Mouse (Mus musculus) limb, embryonic 14.5 days (tissue): ENCODE data around the gene Glis2. TPM values are rescaled to one million over a fixed set of nuclear protein-coding genes. Genes with fewer than 3 reads are reported as not detected.

Experiments
- ATAC-seq: fragments of 200-750 bp; cut with Nextera tagmentation; 2 replicates; pipeline ENCODE4 v1.8.0; 2017; ENCODE audit warnings: low read depth, moderate number of reproducible peaks, moderate TSS enrichment; ENCODE audit not compliant: low FRiP score
- DNase-seq: peaks from one replicate; pipeline ENCODE4 v3.0.0-alpha.2; 2015; ENCODE audit warnings: low spot score
- H3K27ac ChIP-seq: fragments of 300-500 bp; sonication (generic); replicated peaks from 2 replicates; pipeline ENCODE4 v1.5.1; 2014; ENCODE audit warnings: low read depth, mild to moderate bottlenecking, low read length, moderate library complexity, mixed read lengths
- H3K27me3 ChIP-seq: fragments of 300-500 bp; sonication (generic); 2 replicates; pipeline ENCODE4 v1.6.1; 2014; ENCODE audit warnings: low read length, mixed read lengths; ENCODE audit not compliant: control insufficient read depth, insufficient read depth
- H3K36me3 ChIP-seq: fragments of 300-500 bp; sonication (generic); 2 replicates; pipeline ENCODE4 v1.6.1; 2014; ENCODE audit warnings: mild to moderate bottlenecking, low read length, moderate library complexity, mixed read lengths; ENCODE audit not compliant: control insufficient read depth, insufficient read depth
- H3K4me1 ChIP-seq: fragments of 300-500 bp; sonication (generic); 2 replicates; pipeline ENCODE4 v1.6.1; 2014; ENCODE audit warnings: antibody characterized with exemption, low read length, mixed read lengths; ENCODE audit not compliant: control insufficient read depth, insufficient read depth
- H3K4me2 ChIP-seq: fragments of 300-500 bp; sonication (generic); replicated peaks from 2 replicates; pipeline ENCODE4 v1.6.1; 2014; ENCODE audit warnings: low read depth, mild to moderate bottlenecking, low read length, moderate library complexity; ENCODE audit not compliant: severe bottlenecking
- H3K4me3 ChIP-seq: fragments of 300-500 bp; sonication (generic); replicated peaks from 2 replicates; pipeline ENCODE4 v1.5.1; 2014; ENCODE audit warnings: low read length
- H3K9ac ChIP-seq: fragments of 300-500 bp; sonication (generic); 2 replicates; pipeline ENCODE4 v1.6.1; 2014; ENCODE audit warnings: mild to moderate bottlenecking, low read depth, low read length, moderate library complexity; ENCODE audit not compliant: severe bottlenecking
- H3K9me3 ChIP-seq: fragments of 300-500 bp; sonication (generic); 2 replicates; pipeline ENCODE4 v1.6.1; 2016; ENCODE audit warnings: low read length; ENCODE audit not compliant: control insufficient read depth
- POLR2A ChIP-seq: fragments of 200-500 bp; IDR thresholded peaks from 2 replicates; pipeline ENCODE4 v1.8.0; 2012; ENCODE audit warnings: inconsistent platforms, mild to moderate bottlenecking, moderate library complexity, borderline replicate concordance; ENCODE audit not compliant: insufficient read depth, insufficient read length; ENCODE audit errors: extremely low read depth
- WGBS: fragments of 180-500 bp; shearing (Covaris S2); extraction: QIAGEN DNeasy Blood & Tissue Kit; methylation state at CpG from one replicate; pipeline ENCODE4 v1.1.7; 2014; 5-methylcytosine and 5-hydroxymethylcytosine counted together
- polyA plus RNA-seq, 2 experiments: library from polyadenylated mRNA; depleted of rRNA in 1 of 2; stranded (reverse) in 1 of 2; unstranded in 1 of 2; fragments of >200 nt; fragmentation: Nextera tagmentation in 1 of 2; extraction: Ambion mirVana in 1 of 2; gene quantifications; 2 replicates each; pipeline versions ENCODE4 v1.2.1 to v1.2.3; 2012 to 2014

Glis2 gene
- polyA plus RNA-seq, 2 experiments: 45.9 to 83.8 TPM

DNA sequence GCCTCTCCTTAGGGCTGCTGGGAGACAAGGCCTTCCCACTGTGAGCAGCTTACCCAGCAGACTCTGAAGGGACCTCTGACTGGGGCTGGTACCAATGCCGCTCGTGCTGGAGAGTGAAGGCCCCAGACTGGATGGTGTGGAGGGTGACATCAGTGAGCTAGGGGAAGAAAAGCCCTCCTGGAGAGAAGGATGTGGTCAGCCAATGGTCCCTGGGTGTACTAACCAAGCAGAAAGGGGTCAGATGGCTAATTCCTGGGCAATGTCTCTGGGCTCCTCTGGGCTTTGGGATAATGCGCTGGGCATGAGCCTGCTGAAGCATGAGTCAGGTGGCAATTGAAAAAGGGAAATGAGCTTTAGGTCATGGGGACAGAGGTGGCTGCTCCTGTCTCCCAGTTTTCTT, 39.1 kb downstream of the Glis2 start:
- no peak for TF ChIP-seq POLR2A
- ATAC-seq (no peak), DNase-seq (no peak)
- no peaks in the 10 kb centered on the region for H3K4me1 ChIP-seq
- no peak overlapping the region for H3K4me3 ChIP-seq
- H3K36me3 ChIP-seq: peaks cover 16% of the 10 kb centered on the region
- WGBS: 88% methylated on average over 3 of the region's 3 CpGs
- H3K9me3 ChIP-seq: no peaks in the 10 kb centered on the region
- no peak overlapping the region for H3K9ac ChIP-seq
- H3K27me3 ChIP-seq: no peaks in the 10 kb centered on the region
- H3K27ac ChIP-seq: no peak overlapping the region
- H3K4me2 ChIP-seq: no peak overlapping the region

DNA sequence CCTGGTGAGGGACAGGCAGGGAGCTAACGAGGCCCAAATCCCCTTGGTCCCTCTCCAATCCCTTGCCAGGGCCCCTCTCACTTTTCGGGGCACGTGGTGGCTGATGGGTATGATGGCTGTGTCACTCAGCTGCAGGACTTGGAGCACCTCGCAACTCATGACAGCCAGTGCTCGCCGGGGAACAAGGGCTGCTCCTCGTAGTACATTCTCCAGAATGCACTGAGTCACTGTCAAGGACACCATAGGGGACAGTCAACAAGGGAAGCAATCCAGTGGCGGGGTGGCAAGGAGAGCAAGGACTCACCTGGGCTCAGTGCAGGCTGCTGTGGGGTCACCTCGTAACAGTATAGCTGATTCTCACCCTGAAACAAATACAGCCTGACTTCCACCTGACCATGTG, 40.2 kb downstream of the Glis2 start:
- DNase-seq: no peak
- WGBS: 72% methylated on average over 8 of the region's 9 CpGs
- H3K36me3 ChIP-seq: peaks cover 16% of the 10 kb centered on the region
- 0 out of 2 replicates have a peak, but pooled peaks cover 3% of the 10 kb centered on the region for H3K4me1 ChIP-seq
- no peak for TF ChIP-seq POLR2A
- no peak overlapping the region for H3K9ac ChIP-seq
- no peak for ATAC-seq
- H3K4me3 ChIP-seq: no peak overlapping the region
- H3K4me2 ChIP-seq: no peak overlapping the region
- no peaks in the 10 kb centered on the region for H3K9me3 ChIP-seq
- H3K27ac ChIP-seq: no peak overlapping the region
- no peaks in the 10 kb centered on the region for H3K27me3 ChIP-seq

DNA sequence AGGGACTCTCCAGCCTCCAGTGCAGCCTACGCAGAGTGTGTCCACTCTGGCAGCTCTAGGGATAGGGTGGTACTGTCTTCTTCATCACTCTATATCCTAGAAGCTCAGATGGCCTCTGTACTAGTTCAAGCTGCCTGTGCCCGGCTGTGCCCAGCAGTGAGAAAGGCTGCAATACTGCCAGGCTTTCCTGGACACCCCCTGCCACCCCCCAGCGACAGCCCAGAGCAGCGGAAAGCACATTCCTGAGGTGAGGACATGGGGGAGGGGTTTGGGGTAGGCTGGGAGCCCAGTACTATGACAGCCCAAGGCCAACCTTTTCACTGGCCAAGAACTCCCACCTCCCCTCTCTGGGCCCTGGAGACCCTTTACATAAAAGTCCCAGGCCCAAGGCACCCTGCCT, 41.2 kb downstream of the Glis2 start:
- Histone ChIP-seq H3K4me2 (no peak overlapping the region), H3K9me3 (no peaks in the 10 kb centered on the region), H3K9ac (no peak overlapping the region), H3K27ac (no peak overlapping the region), H3K27me3 (no peaks in the 10 kb centered on the region), H3K36me3 (peaks cover 16% of the 10 kb centered on the region), H3K4me1 (peaks cover 4% of the 10 kb centered on the region; the same call in 1 of the 2 replicates), H3K4me3 (no peak overlapping the region)
- no peak for TF ChIP-seq POLR2A
- no peak for ATAC-seq
- no peak for DNase-seq
- WGBS: 64% methylated on average over 4 of the region's 4 CpGs

DNA sequence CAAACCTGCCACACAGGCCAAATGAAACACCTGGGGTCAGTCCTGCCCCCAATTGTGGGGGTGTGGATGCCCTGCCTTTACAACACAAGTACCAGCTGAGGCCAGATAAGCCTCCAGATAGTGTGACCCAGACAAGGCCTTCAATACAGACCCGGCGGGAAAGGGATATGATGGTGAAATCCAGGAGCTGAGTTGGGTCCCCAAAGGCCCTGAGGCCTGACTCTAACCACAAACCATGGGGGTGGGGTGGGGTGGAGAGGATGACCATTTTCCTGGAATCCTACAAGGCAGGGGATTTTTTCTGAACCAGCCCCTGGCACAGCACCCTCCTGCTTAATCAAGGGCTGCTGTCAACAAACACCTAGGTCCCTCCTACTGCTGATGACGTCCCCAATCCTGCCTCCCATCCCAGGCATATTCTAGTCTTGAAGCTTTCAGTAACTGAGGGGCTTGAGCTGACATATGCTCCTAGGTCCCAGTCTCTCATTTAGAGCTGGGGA, 44.4 kb downstream of the Glis2 start:
- Histone ChIP-seq H3K4me2 (no peak overlapping the region), H3K4me1 (peaks cover 36% of the 10 kb centered on the region), H3K9me3 (no peaks in the 10 kb centered on the region), H3K27ac (no peak overlapping the region), H3K36me3 (peaks cover 8% of the 10 kb centered on the region), H3K9ac (no peak overlapping the region), H3K27me3 (no peaks in the 10 kb centered on the region), H3K4me3 (no peak overlapping the region)
- no peak for TF ChIP-seq POLR2A
- ATAC-seq (no peak), DNase-seq (no peak)
- 80% methylated on average over 3 of the region's 3 CpGs for WGBS

DNA sequence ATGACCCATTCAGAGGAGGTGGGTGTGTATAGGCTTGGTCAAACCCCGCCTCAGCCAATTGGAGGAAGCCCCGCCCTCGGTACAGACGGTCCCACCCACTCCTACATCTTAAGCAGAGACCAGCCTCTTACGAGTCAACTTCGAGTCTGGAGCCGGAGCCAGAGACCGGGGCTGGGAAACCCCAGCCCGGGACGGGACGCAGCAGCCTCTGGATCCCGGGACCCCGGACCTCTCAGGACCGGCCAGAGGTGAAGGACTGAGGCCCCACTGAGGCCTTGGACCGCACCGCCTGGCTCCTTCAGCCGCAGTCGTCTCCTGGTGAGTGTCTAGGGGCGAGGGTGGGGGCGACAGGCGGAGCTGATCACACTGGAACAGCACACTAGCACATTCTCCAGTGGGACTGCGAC, 45.3 kb downstream of the Glis2 start, which contains the start of the genes Vasn and Dnaja3:
Gene Vasn, plus strand, starts transcription at position 111 of the 407 bp plus-strand sequence.
Gene Dnaja3, plus strand, starts transcription at position 159 of the 407 bp plus-strand sequence.
- peak within 1 kb of the TSS; percentile 84 for H3K9ac ChIP-seq
- peak; percentile 95 for ATAC-seq
- H3K4me2 ChIP-seq: peak within 1 kb of the TSS; percentile 65
- peaks cover 44% of the 10 kb centered on the region for H3K4me1 ChIP-seq
- peaks cover 12% of the 10 kb centered on the region for H3K36me3 ChIP-seq
- no peaks in the 10 kb centered on the region for H3K9me3 ChIP-seq
- peak; percentile 91 for DNase-seq
- H3K27me3 ChIP-seq: no peaks in the 10 kb centered on the region
- WGBS: 1% methylated on average over 21 of the region's 22 CpGs
- peak within 1 kb of the TSS; percentile 76 for H3K4me3 ChIP-seq
- peak; percentile 76; the same call in 1 of the 2 replicates for TF ChIP-seq POLR2A
- peak within 1 kb of the TSS; percentile 85 for H3K27ac ChIP-seq
